Mouse (Mus musculus) ES-E14 (cell line): ENCODE measurements at regions not wholly inside any gene's neighbourhood (a gene's known extent, or its start where the extent isn't known, plus 50 kb on each side); places are given as distances from the start of the nearest gene placed in this dataset.

Experiments used
- CHD2 ChIP-seq: IDR thresholded peaks from 2 replicates; pipeline ENCODE4 v1.6.1; 2014; ENCODE audit warnings: mild to moderate bottlenecking, low read depth, low read length, inconsistent platforms
- HCFC1 ChIP-seq: IDR thresholded peaks from 2 replicates; pipeline ENCODE4 v1.6.1; 2012; ENCODE audit warnings: low read length, inconsistent platforms, borderline replicate concordance; ENCODE audit not compliant: insufficient read depth
- MAFK ChIP-seq: IDR thresholded peaks from 2 replicates; pipeline ENCODE4 v1.6.1; 2014; ENCODE audit warnings: mild to moderate bottlenecking, low read depth, low read length, inconsistent platforms; ENCODE audit not compliant: insufficient read depth
- ZC3H11A ChIP-seq: IDR thresholded peaks from 2 replicates; pipeline ENCODE4 v1.6.1; 2012; ENCODE audit warnings: low read depth, mild to moderate bottlenecking, inconsistent platforms, low read length, borderline replicate concordance
- ZNF384 ChIP-seq: IDR thresholded peaks from 2 replicates; pipeline ENCODE4 v1.6.1; 2012; ENCODE audit warnings: low read depth, low read length, inconsistent platforms

- TF ChIP-seq MAFK (no peak), CHD2 (no peak), ZNF384 (no peak), HCFC1 (no peak), ZC3H11A (no peak)
These were observed 114.6 kb upstream of the Pja1 start for GRCm38 (mm10) chrX:99585703-99586102.
